Mouse (Mus musculus) myocyte (in vitro differentiated cells): ENCODE results near the gene Stoml2.

Experiments
- CEBPB ChIP-seq: IDR thresholded peaks from 2 replicates; pipeline ENCODE4 v1.6.1; 2011; ENCODE audit warnings: mild to moderate bottlenecking, moderate library complexity; ENCODE audit not compliant: poor library complexity, insufficient read depth, severe bottlenecking
- E2F4 ChIP-seq: IDR thresholded peaks from one replicate; pipeline ENCODE4 v1.6.1; 2011; ENCODE audit warnings: mild to moderate bottlenecking, control low read depth, moderate library complexity; ENCODE audit not compliant: insufficient read depth
- MAX ChIP-seq: IDR thresholded peaks from one replicate; pipeline ENCODE4 v1.6.1; 2011; ENCODE audit warnings: low read depth, mild to moderate bottlenecking, control low read depth
- MYOD1 ChIP-seq, 3 experiments: IDR thresholded peaks; one replicate each; pipeline ENCODE4 v1.6.1; 2011; ENCODE audit warnings: control low read depth in 2 of 3, low read depth in 2 of 3, mild to moderate bottlenecking in 2 of 3, moderate library complexity in 1 of 3; ENCODE audit not compliant: insufficient read length in 2 of 3, control insufficient read depth in 1 of 3
- MYOG ChIP-seq, 3 experiments: IDR thresholded peaks; one replicate each; pipeline ENCODE4 v1.6.1; 2011; ENCODE audit warnings: control low read depth in 2 of 3, low read depth in 2 of 3, mild to moderate bottlenecking in 2 of 3; ENCODE audit not compliant: insufficient read length in 2 of 3, control insufficient read depth in 1 of 3, insufficient read depth in 1 of 3
- POLR2A ChIP-seq: IDR thresholded peaks from one replicate; pipeline ENCODE4 v1.6.1; 2011; ENCODE audit warnings: low read depth, mild to moderate bottlenecking, control low read depth, moderate library complexity; ENCODE audit not compliant: insufficient read length
- POLR2AphosphoS2 ChIP-seq: IDR thresholded peaks from one replicate; pipeline ENCODE4 v1.6.1; 2011; ENCODE audit warnings: low read depth, control low read depth; ENCODE audit not compliant: insufficient read length
- REST ChIP-seq: IDR thresholded peaks from one replicate; pipeline ENCODE4 v1.6.1; 2011; ENCODE audit warnings: mild to moderate bottlenecking, control low read depth, moderate library complexity; ENCODE audit not compliant: insufficient read depth, insufficient read length
- SRF ChIP-seq: IDR thresholded peaks from one replicate; pipeline ENCODE4 v1.6.1; 2011; ENCODE audit warnings: low read depth; ENCODE audit not compliant: control insufficient read depth, insufficient read length
- TCF3 ChIP-seq: IDR thresholded peaks from one replicate; pipeline ENCODE4 v1.6.1; 2011; ENCODE audit warnings: low read depth, control low read depth; ENCODE audit not compliant: insufficient read length
- USF1 ChIP-seq: IDR thresholded peaks from one replicate; pipeline ENCODE4 v1.6.1; 2011; ENCODE audit warnings: low read depth, mild to moderate bottlenecking, control low read depth, moderate library complexity

DNA sequence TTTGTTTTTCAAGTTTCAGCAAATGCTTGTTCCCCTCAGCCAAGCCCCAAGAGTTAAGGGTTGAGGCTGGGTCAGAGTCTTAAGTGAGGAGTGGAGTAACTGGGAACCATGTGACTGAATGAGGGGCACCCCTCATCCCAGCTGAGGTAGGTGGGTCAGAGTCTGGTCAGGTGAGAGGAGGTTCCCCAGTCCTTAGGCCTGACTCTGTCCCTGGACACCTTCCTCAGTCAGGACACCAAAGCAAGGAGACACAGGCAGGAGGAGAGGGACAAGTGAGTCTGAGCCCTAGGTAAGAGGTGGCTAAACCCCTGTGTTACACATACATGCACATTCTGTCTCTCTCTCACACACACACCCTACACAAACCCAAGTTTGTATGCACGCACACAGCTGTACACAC, 991 bp upstream of the Stoml2 start:
- TF ChIP-seq REST (no peak), TCF3 (no peak), POLR2A (no peak), USF1 (no peak), POLR2AphosphoS2 (no peak), CEBPB (no peak), MYOD1 (IDR thresholded peaks at IDR 0.05; ENCODE audit: control insufficient read depth in 1 of 3, insufficient read length in 2 of 3, low read depth in 2 of 3) (no peak), MYOG (IDR thresholded peaks at IDR 0.05; ENCODE audit: control insufficient read depth in 1 of 3, insufficient read depth in 1 of 3, insufficient read length in 2 of 3, low read depth in 2 of 3) (no peak), SRF (no peak), E2F4 (no peak), MAX (no peak)
